Mouse (Mus musculus): ENCODE measurements around the gene Syne2.
A peak's percentile ranks its signal among the peaks of the same experiment; 100 is the strongest.
"Not testable (repeated sequence)": the region's sequence is repeated elsewhere in the genome, so short reads cannot be mapped to it uniquely, and the experiment has no call there.

The Syne2 gene

DNA sequence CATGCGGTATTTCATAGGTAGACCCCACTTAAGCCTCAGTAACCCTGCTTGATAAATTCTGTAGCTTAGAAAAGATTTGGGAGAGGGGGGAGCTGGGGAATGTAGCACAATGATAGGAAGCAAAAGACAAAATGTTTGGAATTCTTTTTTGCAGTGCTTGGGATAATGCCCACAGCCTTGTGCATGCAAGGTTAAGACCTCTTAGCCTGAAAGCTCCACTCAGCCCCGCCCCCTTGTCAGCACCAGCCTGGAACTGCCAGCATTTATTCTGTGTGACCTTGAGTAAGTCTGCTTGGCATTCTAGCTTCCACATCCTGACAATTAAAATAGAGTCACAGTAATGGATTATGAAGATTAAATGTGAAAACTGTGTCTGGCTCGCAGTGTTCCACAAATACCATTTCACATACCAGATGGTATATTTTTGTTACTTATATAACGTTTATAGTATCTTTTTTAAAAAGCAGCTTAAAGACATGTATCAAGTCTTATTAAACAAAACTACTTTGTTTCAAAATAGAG lies 299.8 kb downstream of the Syne2 start:
- DNase-seq, result no peak

DNA sequence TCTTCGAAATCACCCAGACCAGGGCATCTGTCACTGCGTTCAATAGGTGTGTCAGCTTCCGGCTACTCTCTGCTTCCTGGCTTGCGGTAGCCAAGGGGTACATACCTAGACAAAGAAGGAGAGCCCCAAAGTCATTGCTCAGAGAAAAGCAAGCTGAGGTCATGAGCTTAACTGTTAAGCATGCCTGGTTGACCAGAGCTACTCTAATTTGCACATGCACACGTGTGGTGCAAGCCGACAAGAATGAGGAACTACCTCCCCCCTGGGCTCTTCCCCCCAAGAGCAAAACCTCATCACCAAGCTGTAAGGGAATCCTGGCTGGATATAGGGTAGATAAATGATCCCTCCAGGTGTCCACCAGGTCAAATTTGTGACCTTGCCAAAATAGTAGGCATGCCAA lies 305.3 kb downstream of the Syne2 start:
- no peak for DNase-seq

GRCm38 (mm10) chr12:76128306-76128705 lies 310.4 kb downstream of the Syne2 start:
- DNase-seq, result no peak

GRCm38 (mm10) chr12:76128831-76129230 lies 310.9 kb downstream of the Syne2 start:
- no peak for DNase-seq

GRCm38 (mm10) chr12:76130281-76130680 lies 312.3 kb downstream of the Syne2 start:
- DNase-seq, result peak; percentile 56

- no peak for DNase-seq
Observed at GRCm38 (mm10) chr12:76130891-76131290, 313.0 kb downstream of the Syne2 start.

DNA sequence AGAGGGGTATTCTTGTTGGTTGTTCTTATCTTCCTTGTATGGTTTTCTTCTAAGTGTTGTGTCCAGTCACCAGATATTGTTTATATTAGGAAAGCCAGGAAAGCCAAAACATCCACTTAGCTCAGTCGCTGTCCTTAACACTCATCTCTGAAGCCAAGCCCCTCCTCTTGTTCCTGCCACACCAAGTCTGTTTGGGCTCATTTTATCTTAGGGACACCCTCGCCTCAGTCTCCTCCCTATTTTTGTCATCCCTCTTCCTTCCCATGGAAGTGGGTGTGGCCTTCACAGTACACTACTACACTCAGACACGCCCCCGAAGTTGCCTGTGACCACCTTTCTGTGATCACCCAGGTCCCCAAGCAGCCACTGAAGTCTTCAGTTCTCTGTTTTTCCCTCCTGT lies 314.7 kb downstream of the Syne2 start:
- no peak for DNase-seq

DNA sequence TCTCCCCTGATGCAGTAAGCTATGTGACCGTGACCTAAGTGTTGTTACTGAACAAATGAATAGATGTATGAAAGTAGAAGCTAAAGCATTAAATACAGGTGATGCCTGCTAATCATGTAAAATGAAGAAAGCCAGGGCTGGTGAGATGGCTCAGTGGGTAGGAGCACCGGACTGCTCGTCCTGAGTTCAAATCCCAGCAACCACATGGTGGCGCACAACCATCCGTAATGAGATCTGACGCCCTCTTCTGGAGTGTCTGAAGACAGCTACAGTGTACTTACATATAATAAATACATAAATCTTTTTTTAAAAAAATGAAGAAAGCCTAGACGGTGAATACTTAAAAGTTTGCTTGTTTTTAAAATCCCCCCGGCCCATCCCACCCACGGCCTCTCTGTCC lies 315.1 kb downstream of the Syne2 start:
- not testable (repeated sequence) for DNase-seq

DNA sequence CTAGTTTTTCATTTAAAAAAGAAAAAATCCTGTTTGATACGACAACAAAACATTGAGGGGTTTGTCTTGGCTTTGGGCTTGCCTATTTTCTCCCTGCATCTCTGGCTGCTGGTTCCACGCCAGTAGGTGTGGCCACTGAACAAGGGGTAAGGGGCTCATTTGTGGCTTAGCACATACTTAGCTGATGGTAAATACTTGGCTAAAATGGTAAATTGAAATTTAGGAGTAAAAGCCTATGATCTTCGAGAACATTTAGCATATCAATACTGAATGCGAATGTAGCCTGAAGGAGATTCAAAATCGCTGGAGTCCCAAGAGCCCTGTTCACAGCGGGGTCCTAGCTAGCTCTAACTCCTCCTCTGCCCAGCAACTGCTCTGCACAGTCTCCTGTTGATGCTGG lies 318.8 kb downstream of the Syne2 start:
- no peak for DNase-seq

DNA sequence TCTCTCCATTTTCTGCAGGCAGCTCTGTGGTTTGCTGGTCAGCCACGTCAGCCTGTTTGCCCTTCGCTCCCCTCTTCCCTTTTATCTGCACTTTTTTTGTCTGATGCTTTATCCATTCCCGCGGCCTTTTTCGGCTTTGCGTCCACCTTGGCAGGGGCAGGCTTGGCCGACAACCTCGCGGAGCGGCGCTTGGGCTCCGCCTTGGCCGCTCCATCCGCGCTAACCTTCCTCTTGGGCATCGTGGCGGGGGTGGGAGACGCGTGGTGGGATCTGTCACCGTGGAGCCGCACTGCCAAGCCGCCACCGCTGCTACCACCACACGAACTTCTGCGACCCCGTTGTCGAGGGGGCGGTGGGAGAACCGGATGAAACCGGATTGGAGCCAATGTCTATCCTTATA lies 334.5 kb downstream of the Syne2 start:
- not testable (repeated sequence) for DNase-seq

Measured in thymus, postnatal 14 days (tissue).